Mouse (Mus musculus): ENCODE measurements around the gene Uchl5. TPM values are rescaled to one million over a fixed set of nuclear protein-coding genes. Genes with fewer than 3 reads are reported as not detected.

Gene Uchl5
- polyA plus RNA-seq, 1 experiment = 32.7 TPM

- peak in 1 of 2 experiments; percentile 41 for DNase-seq (ENCODE audit: extremely low spot score in 1 of 2, low spot score in 1 of 2)
These were observed 11.6 kb downstream of the Uchl5 start for GRCm38 (mm10) chr1:143788584-143789227.

- DNase-seq (ENCODE audit: extremely low spot score in 1 of 2, low spot score in 1 of 2) = peak; percentile 23 to 92
These were observed 26.5 kb downstream of the Uchl5 start for GRCm38 (mm10) chr1:143803537-143803936.

GRCm38 (mm10) chr1:143809062-143809461 lies 32.0 kb downstream of the Uchl5 start:
- DNase-seq (ENCODE audit: extremely low spot score in 1 of 2, low spot score in 1 of 2) = no peak

GRCm38 (mm10) chr1:143813676-143814360 lies 36.7 kb downstream of the Uchl5 start:
- peak; percentile 44 to 86 for DNase-seq (ENCODE audit: extremely low spot score in 1 of 2, low spot score in 1 of 2)

GRCm38 (mm10) chr1:143820096-143820877 lies 43.2 kb downstream of the Uchl5 start:
- DNase-seq (ENCODE audit: extremely low spot score in 1 of 2, low spot score in 1 of 2) = no peak

GRCm38 (mm10) chr1:143822677-143823076 lies 45.6 kb downstream of the Uchl5 start:
- DNase-seq (ENCODE audit: extremely low spot score in 1 of 2, low spot score in 1 of 2) = no peak

GRCm38 (mm10) chr1:143830713-143831112 lies 53.6 kb downstream of the Uchl5 start:
- peak; percentile 64 to 69 for DNase-seq (ENCODE audit: extremely low spot score in 1 of 2, low spot score in 1 of 2)

- DNase-seq (ENCODE audit: extremely low spot score in 1 of 2, low spot score in 1 of 2) = no peak
These were observed 59.5 kb downstream of the Uchl5 start for GRCm38 (mm10) chr1:143836363-143837182.

GRCm38 (mm10) chr1:143837681-143838080 lies 60.6 kb downstream of the Uchl5 start:
- no peak for DNase-seq (ENCODE audit: extremely low spot score in 1 of 2, low spot score in 1 of 2)

- DNase-seq (ENCODE audit: extremely low spot score in 1 of 2, low spot score in 1 of 2) = no peak
These were observed 61.9 kb downstream of the Uchl5 start for GRCm38 (mm10) chr1:143838896-143839410.

GRCm38 (mm10) chr1:143852329-143852728 lies 75.3 kb downstream of the Uchl5 start:
- no peak for DNase-seq (ENCODE audit: extremely low spot score in 1 of 2, low spot score in 1 of 2)

- no peak for DNase-seq (ENCODE audit: extremely low spot score in 1 of 2, low spot score in 1 of 2)
These were observed 75.8 kb downstream of the Uchl5 start for GRCm38 (mm10) chr1:143852779-143853358.

- no peak for DNase-seq (ENCODE audit: extremely low spot score in 1 of 2, low spot score in 1 of 2)
These were observed 76.6 kb downstream of the Uchl5 start for GRCm38 (mm10) chr1:143853691-143854115.

- no peak for DNase-seq (ENCODE audit: extremely low spot score in 1 of 2, low spot score in 1 of 2)
These were observed 78.6 kb downstream of the Uchl5 start for GRCm38 (mm10) chr1:143855706-143856105.

Other genes with a start within 250 kb of the Uchl5 start
- gene B3galt2, start 136.6 kb upstream of the Uchl5 start, polyA plus RNA-seq (2012; rRNA removed) = 5.6 and 9.2 TPM in 2 replicates
- gene Cdc73, start 74.4 kb upstream of the Uchl5 start, polyA plus RNA-seq (2012; rRNA removed) = 14.6 and 15.0 TPM in 2 replicates
- 96.0 and 108 TPM in 2 replicates for gene Glrx2, start 60.9 kb upstream of the Uchl5 start, polyA plus RNA-seq (2012; rRNA removed)
- 13.4 and 14.6 TPM in 2 replicates for gene Trove2, start 204 bp upstream of the Uchl5 start, polyA plus RNA-seq (2012; rRNA removed)
- 29.9 and 33.7 TPM in 2 replicates for gene Rgs2, start 226.9 kb downstream of the Uchl5 start, polyA plus RNA-seq (2012; rRNA removed)

All from frontal cortex, adult 2 months (tissue).